8 mouse cellular contexts compared by ENCODE assay signal in the genomic region with DNA sequence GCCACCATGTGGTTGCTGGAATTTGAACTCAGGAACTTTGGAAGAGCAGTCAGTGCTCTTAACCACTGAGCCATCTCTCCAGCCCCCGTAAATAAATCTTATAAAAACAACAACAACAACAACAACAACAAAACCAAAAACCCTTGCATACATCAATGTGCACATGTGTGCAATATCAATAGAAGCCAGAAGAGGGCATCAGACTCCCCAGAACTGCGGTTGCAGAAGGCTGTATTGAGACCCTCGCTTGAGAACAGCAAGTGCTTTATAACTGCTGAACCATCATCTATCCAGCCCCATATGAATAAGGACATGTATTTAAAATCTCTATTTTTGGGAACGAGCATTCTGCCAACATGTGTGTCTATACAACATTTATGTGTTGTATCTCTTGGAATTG. TPM values are rescaled to one million over a fixed set of nuclear protein-coding genes. Genes with fewer than 3 reads are reported as not detected.
DNase-seq lines count a peak whose midpoint lies in the region; ATAC-seq and TF ChIP-seq lines count a peak whose summit lies in the region.

No protein-coding gene starts in this region.

- dilution Hi-C loops in CH12.LX (cut with MboI; ENCODE audit: extremely low pct_ligation_motif_present, extremely low pct_unique_long_range_greater_than_20kb, low sequenced_read_pairs), result no loop called here

- H3K79me2 ChIP-seq in CH12.LX (replicated peaks; ENCODE audit: control insufficient read depth, extremely low read depth, insufficient read depth, poor library complexity, severe bottlenecking), result peaks cover 23% of the 10 kb centered on the region

- TF ChIP-seq CTCF in kidney, adult 2 months (conservative IDR thresholded peaks at IDR 0.05; ENCODE audit: insufficient read depth, insufficient read length, low read depth, low read length), result peak; percentile 35; the same call in 1 of the 2 replicates
- peak; percentile 53 to 62 for TF ChIP-seq CTCF in CH12.LX (conservative IDR thresholded peaks at IDR 0.05 in 1 of 2, IDR thresholded peaks at IDR 0.05 in 1 of 2; ENCODE audit: low read depth in 2 of 2, low read length in 2 of 2)
- TF ChIP-seq CTCF in Patski (IDR thresholded peaks at IDR 0.05), result peak; percentile 69
- TF ChIP-seq CTCF in lung, embryonic 14.5 days (IDR thresholded peaks at IDR 0.05; ENCODE audit: low read depth), result peak; percentile 61

- no peak for ATAC-seq in kidney, embryonic 15.5 days (replicated peaks; ENCODE audit: low FRiP score)
- ATAC-seq in Patski, result no peak
- peak; percentile 48; the same call in 1 of the 2 replicates for ATAC-seq in lung, embryonic 14.5 days (ENCODE audit: insufficient read depth)
- no peak for ATAC-seq in heart, embryonic 11.5 days (replicated peaks; ENCODE audit: insufficient number of reproducible peaks, low FRiP score, low TSS enrichment)

- WGBS in kidney, adult 2 months, result 54% methylated on average over 4 of the region's 4 CpGs
- WGBS in kidney, embryonic 15.5 days, result 74% methylated on average over 4 of the region's 4 CpGs
- WGBS in lung, embryonic 14.5 days, result 68% methylated on average over 4 of the region's 4 CpGs
- WGBS in heart, embryonic 11.5 days (ENCODE audit: insufficient replicate concordance), result 83% methylated on average over 4 of the region's 4 CpGs

- in situ Hi-C loops in CH12.LX (cut with MboI; ENCODE audit: low pct_ligation_motif_present, low pct_unique_long_range_greater_than_20kb, low sequenced_read_pairs), result no loop called here
- in situ Hi-C loops in Patski (cut with MboI; ENCODE audit: low pct_unique_long_range_greater_than_20kb), result no loop called here

- peaks cover 21% of the 10 kb centered on the region for H3K36me3 ChIP-seq in kidney, adult 2 months (ENCODE audit: control insufficient read depth, insufficient read depth, low read length)
- H3K36me3 ChIP-seq in kidney, embryonic 15.5 days, result peaks cover 89% of the 10 kb centered on the region
- H3K36me3 ChIP-seq in CH12.LX (replicated peaks in 1 of 2; ENCODE audit: control insufficient read depth in 1 of 2, insufficient read depth in 1 of 2, low read length in 1 of 2), result peaks cover 76 to 84% of the 10 kb centered on the region in 2 experiments
- H3K36me3 ChIP-seq in lung, embryonic 14.5 days (ENCODE audit: insufficient read depth), result peaks cover 87% of the 10 kb centered on the region
- H3K36me3 ChIP-seq in heart, embryonic 11.5 days (ENCODE audit: control insufficient read depth, insufficient read depth, low read length), result peaks cover 46% of the 10 kb centered on the region

- no peaks in the 10 kb centered on the region for H3K4me1 ChIP-seq in kidney, adult 2 months (ENCODE audit: control insufficient read depth, insufficient read depth, low read length)
- no peaks in the 10 kb centered on the region for H3K4me1 ChIP-seq in kidney, embryonic 15.5 days
- no peaks in the 10 kb centered on the region for H3K4me1 ChIP-seq in CH12.LX (ENCODE audit: control insufficient read depth in 1 of 2, insufficient read depth in 2 of 2)
- H3K4me1 ChIP-seq in lung, embryonic 14.5 days (ENCODE audit: insufficient read depth), result no peaks in the 10 kb centered on the region
- no peaks in the 10 kb centered on the region for H3K4me1 ChIP-seq in heart, embryonic 11.5 days (ENCODE audit: control insufficient read depth, insufficient read depth, low read length)

- no peak for TF ChIP-seq RAD21 in CH12.LX (IDR thresholded peaks at IDR 0.05; ENCODE audit: low read depth, low read length)

- no peak overlapping the region for H3K4me3 ChIP-seq in kidney, adult 2 months (ENCODE audit: insufficient read depth, low read depth, low read length)
- no peak overlapping the region for H3K4me3 ChIP-seq in kidney, embryonic 15.5 days (replicated peaks)
- H3K4me3 ChIP-seq in CH12.LX (replicated peaks in 1 of 3; ENCODE audit: low read depth in 2 of 3, low read length in 2 of 3, poor library complexity in 1 of 3), result no peak overlapping the region
- H3K4me3 ChIP-seq in lung, embryonic 14.5 days (ENCODE audit: low read depth, low read length), result no peak overlapping the region
- H3K4me3 ChIP-seq in heart, embryonic 11.5 days (ENCODE audit: low read depth, low read length), result no peak overlapping the region

- CTCF ChIA-PET in Patski (lab: Charles Lee), result interaction anchor here (1.0 to 2.9 kb wide), 7 partner anchors 8 to 17 kb away, joined by 3 to 18 read pairs (median 3); partner anchors contain the start of gene Gas2l1

- TF ChIP-seq EP300 in CH12.LX (IDR thresholded peaks at IDR 0.05; ENCODE audit: low read length), result no peak

- no peaks in the 10 kb centered on the region for H3K9me3 ChIP-seq in kidney, embryonic 15.5 days (replicated peaks)
- H3K9me3 ChIP-seq in CH12.LX (replicated peaks; ENCODE audit: low read length), result no peaks in the 10 kb centered on the region
- no peaks in the 10 kb centered on the region for H3K9me3 ChIP-seq in lung, embryonic 14.5 days (ENCODE audit: low read depth, low read length)
- no peaks in the 10 kb centered on the region for H3K9me3 ChIP-seq in heart, embryonic 11.5 days (replicated peaks; ENCODE audit: control insufficient read depth, low read length)

- H3K4me2 ChIP-seq in kidney, embryonic 15.5 days, result no peak overlapping the region
- no peak overlapping the region for H3K4me2 ChIP-seq in CH12.LX (ENCODE audit: insufficient read depth, low read depth, poor library complexity, severe bottlenecking)
- no peak overlapping the region for H3K4me2 ChIP-seq in lung, embryonic 14.5 days
- no peak overlapping the region for H3K4me2 ChIP-seq in heart, embryonic 11.5 days

- H3K9ac ChIP-seq in kidney, embryonic 15.5 days, result no peak overlapping the region
- H3K9ac ChIP-seq in CH12.LX (ENCODE audit: insufficient read depth, low read depth), result no peak overlapping the region
- no peak overlapping the region for H3K9ac ChIP-seq in lung, embryonic 14.5 days
- no peak overlapping the region for H3K9ac ChIP-seq in heart, embryonic 11.5 days (ENCODE audit: low read depth, low read length)

- no peaks in the 10 kb centered on the region for H3K27me3 ChIP-seq in kidney, adult 2 months (replicated peaks; ENCODE audit: control insufficient read depth, insufficient read depth, low read length)
- H3K27me3 ChIP-seq in kidney, embryonic 15.5 days, result no peaks in the 10 kb centered on the region
- H3K27me3 ChIP-seq in CH12.LX (replicated peaks) (no peaks in the 10 kb centered on the region), Patski (no peaks in the 10 kb centered on the region)
- no peaks in the 10 kb centered on the region for H3K27me3 ChIP-seq in lung, embryonic 14.5 days (ENCODE audit: insufficient read depth, low read length)
- no peaks in the 10 kb centered on the region for H3K27me3 ChIP-seq in heart, embryonic 11.5 days (ENCODE audit: control insufficient read depth, insufficient read depth, low read length)

- peak; percentile 40 for DNase-seq in kidney, adult 2 months
- peak; percentile 54 for DNase-seq in CH12.LX (ENCODE audit: extremely low read depth)
- DNase-seq in Patski (ENCODE audit: low read depth, low spot score), result no peak
- peak; percentile 76 for DNase-seq in lung, embryonic 14.5 days
- no peak for DNase-seq in right cerebral cortex, adult 18-20 months
- no peak for DNase-seq in cerebellum, adult 9-11 months

- no peak for TF ChIP-seq POLR2A in kidney, adult 2 months (IDR thresholded peaks at IDR 0.05; ENCODE audit: low read depth, low read length)
- no peak for TF ChIP-seq POLR2A in CH12.LX (IDR thresholded peaks at IDR 0.05; ENCODE audit: low read depth, low read length)

- no peak overlapping the region for H3K27ac ChIP-seq in kidney, adult 2 months (ENCODE audit: insufficient read depth, low read depth, low read length)
- no peak overlapping the region for H3K27ac ChIP-seq in kidney, embryonic 15.5 days
- H3K27ac ChIP-seq in CH12.LX (ENCODE audit: insufficient read depth, low read depth), result no peak overlapping the region
- H3K27ac ChIP-seq in lung, embryonic 14.5 days (ENCODE audit: low read depth), result no peak overlapping the region
- no peak overlapping the region for H3K27ac ChIP-seq in heart, embryonic 11.5 days (ENCODE audit: low read depth, low read length)

- POLR2A ChIA-PET in Patski (lab: Charles Lee), result no interaction called here

RNA-seq across cellular contexts. Expression of gene Gas2l1, which starts 9.8 kb away (rescaled TPM):
- polyA plus RNA-seq in kidney, adult 2 months (2012; rRNA removed), result 40.2 and 48.3 TPM in 2 replicates
- 33.1 and 34.6 TPM in 2 replicates for polyA plus RNA-seq in kidney, embryonic 15.5 days (2015; fragmentation: Nextera tagmentation; extraction: Ambion mirVana)
- total RNA-seq in CH12.LX (2012; rRNA removed), result 8.8 and 10.0 TPM in 2 replicates
- 2.6 and 3.3 TPM in 2 replicates for total RNA-seq in CH12.LX (2014; rRNA removed)
- polyA plus RNA-seq in CH12.LX (2012; ENCODE audit: insufficient read length, low read depth), result 10.2 and 12.5 TPM in 2 replicates
- 56.3 TPM for polyA plus RNA-seq in Patski (2021)
- 33.2 and 36.3 TPM in 2 replicates for polyA plus RNA-seq in lung, embryonic 14.5 days (2014; fragmentation: Nextera tagmentation; extraction: Ambion mirVana)
- polyA plus RNA-seq in heart, embryonic 11.5 days (2014; fragmentation: Nextera tagmentation; extraction: Ambion mirVana), result 23.2 and 26.3 TPM in 2 replicates

RNA-seq across cellular contexts. Expression of gene Rasl10a, which starts 17.0 kb away (rescaled TPM):
- 1.1 and 1.3 TPM in 2 replicates for polyA plus RNA-seq in kidney, adult 2 months (2012; rRNA removed)
- 2.8 and 4.2 TPM in 2 replicates for polyA plus RNA-seq in kidney, embryonic 15.5 days (2015; fragmentation: Nextera tagmentation; extraction: Ambion mirVana)
- total RNA-seq in CH12.LX (2012; rRNA removed), result 6.5 and 9.1 TPM in 2 replicates
- total RNA-seq in CH12.LX (2014; rRNA removed), result 2.1 and 3.0 TPM in 2 replicates
- 6.3 and 7.5 TPM in 2 replicates for polyA plus RNA-seq in CH12.LX (2012; ENCODE audit: insufficient read length, low read depth)
- polyA plus RNA-seq in Patski (2021), result 2.4 TPM
- 0.75 and 0.78 TPM in 2 replicates for polyA plus RNA-seq in lung, embryonic 14.5 days (2014; fragmentation: Nextera tagmentation; extraction: Ambion mirVana)
- 0.92 and 1.1 TPM in 2 replicates for polyA plus RNA-seq in heart, embryonic 11.5 days (2014; fragmentation: Nextera tagmentation; extraction: Ambion mirVana)

RNA-seq across cellular contexts. Expression of gene Rhbdd3, which starts 23.8 kb away (rescaled TPM):
- polyA plus RNA-seq in kidney, adult 2 months (2012; rRNA removed), result 26.4 and 35.6 TPM in 2 replicates
- 26.4 and 31.9 TPM in 2 replicates for polyA plus RNA-seq in kidney, embryonic 15.5 days (2015; fragmentation: Nextera tagmentation; extraction: Ambion mirVana)
- 16.8 and 17.0 TPM in 2 replicates for total RNA-seq in CH12.LX (2012; rRNA removed)
- 11.6 and 15.0 TPM in 2 replicates for total RNA-seq in CH12.LX (2014; rRNA removed)
- polyA plus RNA-seq in CH12.LX (2012; ENCODE audit: insufficient read length, low read depth), result 16.0 and 20.6 TPM in 2 replicates
- 35.4 TPM for polyA plus RNA-seq in Patski (2021)
- 27.9 and 29.9 TPM in 2 replicates for polyA plus RNA-seq in lung, embryonic 14.5 days (2014; fragmentation: Nextera tagmentation; extraction: Ambion mirVana)
- polyA plus RNA-seq in heart, embryonic 11.5 days (2014; fragmentation: Nextera tagmentation; extraction: Ambion mirVana), result 23.5 and 25.7 TPM in 2 replicates

RNA-seq across cellular contexts. Expression of gene Ewsr1, which starts 24.2 kb away (rescaled TPM):
- 204 and 218 TPM in 2 replicates for polyA plus RNA-seq in kidney, adult 2 months (2012; rRNA removed)
- polyA plus RNA-seq in kidney, embryonic 15.5 days (2015; fragmentation: Nextera tagmentation; extraction: Ambion mirVana), result 788 and 840 TPM in 2 replicates
- 399 and 425 TPM in 2 replicates for total RNA-seq in CH12.LX (2012; rRNA removed)
- total RNA-seq in CH12.LX (2014; rRNA removed), result 418 and 428 TPM in 2 replicates
- 1,159 and 1,267 TPM in 2 replicates for polyA plus RNA-seq in CH12.LX (2012; ENCODE audit: insufficient read length, low read depth)
- polyA plus RNA-seq in Patski (2021), result 420 TPM
- polyA plus RNA-seq in lung, embryonic 14.5 days (2014; fragmentation: Nextera tagmentation; extraction: Ambion mirVana), result 398 and 449 TPM in 2 replicates
- polyA plus RNA-seq in heart, embryonic 11.5 days (2014; fragmentation: Nextera tagmentation; extraction: Ambion mirVana), result 255 and 322 TPM in 2 replicates

Comparison
In these comparisons a context has a peak if more than half of its experiments do, and no peak if none do; other contexts are left out.
1. DNase-seq: peak in kidney, adult 2 months (single experiment), CH12.LX (single experiment) and lung, embryonic 14.5 days (single experiment); none in Patski (single experiment), right cerebral cortex, adult 18-20 months (single experiment) and cerebellum, adult 9-11 months (single experiment).
2. Peak in every context shown above with its lines, with median percentiles within 50 percentile points of each other: CTCF ChIP-seq.